Mouse (Mus musculus): ENCODE measurements around the gene Gtf3c5. TPM values are rescaled to one million over a fixed set of nuclear protein-coding genes. Genes with fewer than 3 reads are reported as not detected.

Gtf3c5 gene
- polyA plus RNA-seq, 1 experiment: 13.7 TPM

DNA sequence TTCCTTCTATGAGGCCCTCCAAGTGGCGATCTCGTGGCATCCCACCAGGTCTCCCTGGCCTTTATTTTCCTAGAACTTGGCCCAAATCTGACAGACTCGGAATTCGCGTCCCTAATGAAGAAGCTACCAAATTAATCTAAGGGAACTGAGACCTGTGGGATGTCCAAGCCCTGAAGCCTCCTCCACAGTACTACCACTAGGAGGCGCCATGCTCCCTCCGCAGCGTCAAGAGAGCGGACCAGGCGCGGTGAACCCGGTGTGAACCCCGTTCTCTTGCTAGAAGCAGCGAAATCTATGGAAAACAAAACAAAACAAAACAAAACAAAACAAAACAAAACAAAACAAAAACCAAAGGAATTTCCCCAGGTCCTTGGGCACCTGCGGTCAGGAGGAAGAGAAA, 9.3 kb upstream of the Gtf3c5 start:
- 4% methylated on average over 15 of the region's 15 CpGs for WGBS
- Histone ChIP-seq H3K4me1 (ENCODE audit: control insufficient read depth, insufficient read depth, insufficient read length, low read length) (no peaks in the 10 kb centered on the region), H3K36me3 (ENCODE audit: control insufficient read depth, insufficient read depth, low read length) (no peaks in the 10 kb centered on the region), H3K27ac (ENCODE audit: insufficient read depth, low read depth, low read length) (no peak overlapping the region), H3K4me3 (ENCODE audit: low read depth, low read length) (no peak overlapping the region), H3K27me3 (ENCODE audit: control insufficient read depth, insufficient read depth, low read length) (no peaks in the 10 kb centered on the region)
- no peak for TF ChIP-seq POLR2A (IDR thresholded peaks at IDR 0.05; ENCODE audit: low read depth, low read length)
- TF ChIP-seq CTCF (IDR thresholded peaks at IDR 0.05; ENCODE audit: extremely low read depth, insufficient read length, insufficient replicate concordance, low read depth, low read length): peak; percentile 92

DNA sequence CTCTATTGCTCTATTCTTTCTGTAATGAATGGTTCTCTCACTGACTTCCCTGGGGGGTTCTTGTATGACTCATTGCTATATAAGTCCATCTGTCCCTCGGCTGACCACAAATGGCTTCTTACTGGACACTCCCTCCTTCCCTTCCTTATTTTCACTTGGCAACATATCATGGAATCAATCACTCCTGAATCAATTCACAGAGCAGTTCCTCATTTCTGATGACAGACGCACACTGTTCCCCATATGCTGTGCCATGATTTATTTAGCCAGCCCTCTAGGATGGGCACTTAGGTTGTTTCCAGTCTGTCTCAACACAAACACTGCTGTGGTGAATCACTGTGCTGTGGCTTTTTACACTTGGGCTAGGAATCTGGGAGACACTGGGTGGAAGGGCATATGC, 7.9 kb upstream of the Gtf3c5 start:
- WGBS: 44% methylated on average over 2 of the region's 2 CpGs
- H3K4me1 ChIP-seq (ENCODE audit: control insufficient read depth, insufficient read depth, insufficient read length, low read length): no peaks in the 10 kb centered on the region
- TF ChIP-seq CTCF (IDR thresholded peaks at IDR 0.05; ENCODE audit: extremely low read depth, insufficient read length, insufficient replicate concordance, low read depth, low read length) (no peak), POLR2A (IDR thresholded peaks at IDR 0.05; ENCODE audit: low read depth, low read length) (no peak)

DNA sequence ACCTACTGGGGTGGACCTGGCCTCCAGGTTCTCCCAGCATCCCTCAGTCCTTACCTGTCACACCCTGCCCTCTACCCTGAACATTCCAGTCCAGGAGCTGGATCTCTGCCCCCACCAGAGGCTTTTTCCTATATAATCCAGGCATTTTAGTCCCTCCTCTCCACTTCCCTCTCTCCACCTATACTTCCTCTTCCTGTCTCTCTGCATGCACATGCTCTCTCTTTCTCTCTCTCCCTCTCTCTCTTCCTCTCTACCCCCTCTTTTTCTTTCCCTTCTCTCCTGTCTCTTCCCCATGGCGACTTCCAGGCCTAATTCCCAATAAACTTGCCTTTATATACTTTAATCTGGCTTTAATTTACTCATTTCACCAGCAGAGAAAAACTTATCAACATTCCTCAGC, 5.0 kb upstream of the Gtf3c5 start:
- no peak overlapping the region for H3K27ac ChIP-seq (ENCODE audit: insufficient read depth, low read depth, low read length)
- no peaks in the 10 kb centered on the region for H3K36me3 ChIP-seq (ENCODE audit: control insufficient read depth, insufficient read depth, low read length)
- TF ChIP-seq POLR2A (IDR thresholded peaks at IDR 0.05; ENCODE audit: low read depth, low read length): no peak
- no peak for TF ChIP-seq CTCF (IDR thresholded peaks at IDR 0.05; ENCODE audit: extremely low read depth, insufficient read length, insufficient replicate concordance, low read depth, low read length)
- no peaks in the 10 kb centered on the region for H3K27me3 ChIP-seq (ENCODE audit: control insufficient read depth, insufficient read depth, low read length)
- peaks cover 4% of the 10 kb centered on the region; the same call in 1 of the 2 replicates for H3K4me1 ChIP-seq (ENCODE audit: control insufficient read depth, insufficient read depth, insufficient read length, low read length)
- H3K4me3 ChIP-seq (ENCODE audit: low read depth, low read length): no peak overlapping the region
- WGBS: 19% methylated on average over 1 of the region's 1 CpGs

More for the DNA sequence above, 7.9 kb upstream of the Gtf3c5 start:
- no peaks in the 10 kb centered on the region for H3K27me3 ChIP-seq (ENCODE audit: control insufficient read depth, insufficient read depth, low read length)
- H3K36me3 ChIP-seq (ENCODE audit: control insufficient read depth, insufficient read depth, low read length): no peaks in the 10 kb centered on the region
- no peak overlapping the region for H3K4me3 ChIP-seq (ENCODE audit: low read depth, low read length)
- H3K27ac ChIP-seq (ENCODE audit: insufficient read depth, low read depth, low read length): no peak overlapping the region

DNA sequence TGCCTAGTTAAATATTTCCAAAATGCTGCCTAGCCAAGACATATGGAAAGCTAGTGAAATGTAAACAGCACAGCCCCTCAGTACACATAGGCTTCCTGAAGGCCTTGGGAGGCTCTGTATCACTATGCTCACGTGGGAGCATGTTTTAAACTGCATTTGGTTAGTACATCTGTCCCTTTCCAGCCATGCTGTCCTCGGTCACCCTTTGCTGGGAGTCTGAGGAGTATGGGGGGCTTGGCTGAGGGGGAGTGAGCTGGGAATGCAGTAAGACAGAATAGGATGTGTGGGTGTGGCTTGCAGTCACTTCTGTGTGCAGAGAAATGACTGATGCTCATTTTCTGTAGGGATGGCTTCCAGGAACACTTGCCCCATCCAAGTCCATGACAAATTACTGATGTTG, 2.2 kb upstream of the Gtf3c5 start:
- H3K27ac ChIP-seq (ENCODE audit: insufficient read depth, low read depth, low read length): no peak overlapping the region
- 43% methylated on average over 2 of the region's 2 CpGs for WGBS
- TF ChIP-seq CTCF (IDR thresholded peaks at IDR 0.05; ENCODE audit: extremely low read depth, insufficient read length, insufficient replicate concordance, low read depth, low read length): no peak
- TF ChIP-seq POLR2A (IDR thresholded peaks at IDR 0.05; ENCODE audit: low read depth, low read length): no peak
- H3K4me1 ChIP-seq (ENCODE audit: control insufficient read depth, insufficient read depth, insufficient read length, low read length): peaks cover 4% of the 10 kb centered on the region; the same call in 1 of the 2 replicates
- no peaks in the 10 kb centered on the region for H3K36me3 ChIP-seq (ENCODE audit: control insufficient read depth, insufficient read depth, low read length)
- H3K4me3 ChIP-seq (ENCODE audit: low read depth, low read length): no peak overlapping the region
- no peaks in the 10 kb centered on the region for H3K27me3 ChIP-seq (ENCODE audit: control insufficient read depth, insufficient read depth, low read length)

DNA sequence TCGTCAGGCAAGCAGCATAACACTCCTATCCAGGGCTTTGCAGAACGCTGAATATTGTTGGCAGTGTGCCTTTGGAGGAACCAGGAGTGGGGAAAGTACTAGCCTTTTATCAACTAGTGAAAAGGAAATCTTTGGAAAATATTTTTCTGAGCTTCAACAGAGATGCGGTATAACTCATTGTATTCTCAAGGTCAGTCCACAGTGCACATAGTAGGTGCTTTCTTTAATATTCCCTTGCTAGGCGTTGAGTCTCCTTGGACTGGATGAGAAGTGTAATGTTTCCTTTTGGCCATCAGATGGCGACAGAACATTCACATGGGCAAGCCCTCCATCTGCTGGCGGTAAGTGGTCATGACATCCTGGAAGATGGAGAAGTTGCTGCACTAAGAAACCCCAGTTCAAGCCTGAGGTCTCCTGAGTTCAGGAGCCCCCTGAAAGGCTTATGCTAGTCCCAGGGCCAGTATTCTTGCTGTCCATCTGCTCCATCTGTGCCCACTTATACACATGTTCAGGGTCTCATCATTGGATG, 1.6 kb upstream of the Gtf3c5 start:
- Histone ChIP-seq H3K4me3 (ENCODE audit: low read depth, low read length) (no peak overlapping the region), H3K27me3 (ENCODE audit: control insufficient read depth, insufficient read depth, low read length) (no peaks in the 10 kb centered on the region), H3K4me1 (ENCODE audit: control insufficient read depth, insufficient read depth, insufficient read length, low read length) (peaks cover 4% of the 10 kb centered on the region; the same call in 1 of the 2 replicates), H3K27ac (ENCODE audit: insufficient read depth, low read depth, low read length) (no peak overlapping the region), H3K36me3 (ENCODE audit: control insufficient read depth, insufficient read depth, low read length) (no peaks in the 10 kb centered on the region)
- TF ChIP-seq POLR2A (IDR thresholded peaks at IDR 0.05; ENCODE audit: low read depth, low read length) (no peak), CTCF (IDR thresholded peaks at IDR 0.05; ENCODE audit: extremely low read depth, insufficient read length, insufficient replicate concordance, low read depth, low read length) (peak; percentile 100; the same call in 1 of the 2 replicates)
- WGBS: 15% methylated on average over 6 of the region's 6 CpGs

DNA sequence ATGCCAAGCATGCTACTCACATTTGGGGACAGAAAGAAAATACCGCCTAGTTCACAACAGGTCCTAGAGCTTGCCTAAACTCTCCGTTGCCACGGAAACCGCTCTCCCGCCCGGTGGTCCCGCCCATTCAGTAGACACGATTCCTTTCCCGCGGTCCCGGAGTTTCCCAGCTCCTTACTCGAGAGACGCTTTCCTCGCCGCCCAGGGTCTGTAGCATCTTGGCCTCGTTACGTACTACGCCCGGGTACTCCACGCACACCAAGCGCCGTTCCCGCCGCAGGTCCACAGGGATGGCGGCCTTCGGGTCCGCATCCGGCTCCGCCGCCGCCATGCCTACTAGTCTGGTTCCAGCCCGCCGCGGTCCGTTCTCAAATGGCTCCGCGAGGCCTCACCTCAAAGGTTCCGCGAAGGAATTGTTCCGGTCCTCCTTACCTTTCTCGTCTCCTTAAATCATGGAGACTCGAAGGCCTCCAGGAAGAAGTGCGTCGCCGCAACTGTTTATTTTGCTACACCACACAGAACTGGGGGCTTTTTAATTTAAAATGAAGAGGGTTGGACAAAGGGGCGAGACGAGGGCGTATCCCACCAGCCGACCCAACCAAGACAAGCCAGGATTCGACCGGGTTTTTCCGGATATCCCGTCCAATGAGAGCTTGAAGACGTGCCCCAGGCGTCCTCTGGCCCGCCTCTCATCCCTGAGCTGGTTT, 751 bp downstream of the Gtf3c5 start:
- H3K36me3 ChIP-seq (ENCODE audit: control insufficient read depth, insufficient read depth, low read length): no peaks in the 10 kb centered on the region
- peak; percentile 56 for TF ChIP-seq POLR2A (IDR thresholded peaks at IDR 0.05; ENCODE audit: low read depth, low read length)
- TF ChIP-seq CTCF (IDR thresholded peaks at IDR 0.05; ENCODE audit: extremely low read depth, insufficient read length, insufficient replicate concordance, low read depth, low read length): no peak
- no peaks in the 10 kb centered on the region for H3K27me3 ChIP-seq (ENCODE audit: control insufficient read depth, insufficient read depth, low read length)
- H3K27ac ChIP-seq (ENCODE audit: insufficient read depth, low read depth, low read length): peak overlapping the region; percentile 51; the same call in 1 of the 2 replicates
- H3K4me1 ChIP-seq (ENCODE audit: control insufficient read depth, insufficient read depth, insufficient read length, low read length): peaks cover 4% of the 10 kb centered on the region; the same call in 1 of the 2 replicates
- H3K4me3 ChIP-seq (ENCODE audit: low read depth, low read length): peak overlapping the region; percentile 99
- under 1% methylated on average over 56 of the region's 56 CpGs for WGBS

DNA sequence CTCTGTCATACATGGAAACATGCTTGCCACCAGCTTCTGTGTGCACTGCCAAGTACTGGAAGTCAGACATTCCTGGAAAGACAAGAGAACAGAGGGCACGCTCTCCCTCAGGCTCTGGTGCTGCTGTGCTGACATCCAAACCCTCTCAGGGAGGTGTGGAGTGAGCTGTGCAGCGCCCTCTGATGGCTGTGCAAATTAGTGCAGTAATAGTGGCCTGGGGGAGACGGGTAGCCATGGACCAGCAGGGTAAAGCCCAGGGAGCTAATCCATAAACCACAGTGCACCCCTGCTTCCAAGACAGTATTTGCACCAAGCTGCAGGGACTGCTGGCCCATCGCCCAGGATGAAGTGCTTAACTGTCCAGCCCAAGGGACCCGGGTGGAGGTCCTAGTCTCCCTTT, 5.5 kb downstream of the Gtf3c5 start:
- Histone ChIP-seq H3K4me1 (ENCODE audit: control insufficient read depth, insufficient read depth, insufficient read length, low read length) (no peaks in the 10 kb centered on the region), H3K27me3 (ENCODE audit: control insufficient read depth, insufficient read depth, low read length) (no peaks in the 10 kb centered on the region), H3K27ac (ENCODE audit: insufficient read depth, low read depth, low read length) (no peak overlapping the region), H3K4me3 (ENCODE audit: low read depth, low read length) (no peak overlapping the region), H3K36me3 (ENCODE audit: control insufficient read depth, insufficient read depth, low read length) (peaks cover 29% of the 10 kb centered on the region)
- no peak for TF ChIP-seq POLR2A (IDR thresholded peaks at IDR 0.05; ENCODE audit: low read depth, low read length)
- 0 out of 2 replicates have a peak, but pooled peaks have one; percentile 43 for TF ChIP-seq CTCF (IDR thresholded peaks at IDR 0.05; ENCODE audit: extremely low read depth, insufficient read length, insufficient replicate concordance, low read depth, low read length)
- 71% methylated on average over 5 of the region's 5 CpGs for whole genome bisulfite sequencing

Measured in small intestine, adult 2 months (tissue).